Mouse (Mus musculus): ENCODE measurements around the gene Camk1g.

Camk1g gene

DNA sequence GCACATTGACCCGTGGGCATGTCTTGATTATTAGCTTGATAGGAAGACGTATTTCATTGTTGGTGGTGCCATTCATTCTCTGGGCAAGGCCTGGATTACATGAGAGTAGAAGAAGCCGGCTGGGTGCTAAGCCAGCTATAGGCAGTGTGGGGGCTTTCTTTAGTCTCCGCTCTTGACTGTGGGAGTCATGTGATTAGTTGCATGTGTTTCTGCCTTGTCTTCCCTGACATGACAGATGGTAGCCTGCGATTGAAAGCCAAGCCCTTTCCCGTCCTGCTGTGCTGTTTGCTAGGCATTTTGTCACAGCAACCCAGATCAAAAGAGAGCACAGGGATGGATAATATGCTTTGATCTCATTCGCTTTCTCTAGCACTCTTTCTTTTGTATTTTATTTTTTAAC, 64.7 kb downstream of the Camk1g start:
- DNase-seq (ENCODE audit: inconsistent ontology term) = no peak

DNA sequence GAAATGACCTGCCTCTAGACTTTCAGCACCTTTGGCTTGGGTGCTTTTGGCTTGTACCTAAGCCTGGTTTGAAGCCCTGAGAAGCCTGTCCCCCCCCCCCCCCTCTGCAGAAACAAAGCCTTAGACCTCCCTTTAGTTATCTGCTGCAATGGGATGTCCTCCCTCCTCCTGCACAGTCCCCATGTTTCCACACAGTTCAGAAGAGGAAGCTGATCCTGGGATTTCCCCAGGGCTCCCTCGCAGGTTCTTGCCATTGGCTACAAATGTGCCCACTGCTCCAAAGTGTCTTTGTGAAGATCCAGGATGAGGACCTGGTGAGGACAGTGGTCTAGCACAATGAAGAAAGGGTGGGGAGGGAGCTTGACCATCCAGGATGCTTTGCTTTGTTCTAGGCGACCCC, 67.0 kb downstream of the Camk1g start:
- DNase-seq (ENCODE audit: inconsistent ontology term) = no peak

DNA sequence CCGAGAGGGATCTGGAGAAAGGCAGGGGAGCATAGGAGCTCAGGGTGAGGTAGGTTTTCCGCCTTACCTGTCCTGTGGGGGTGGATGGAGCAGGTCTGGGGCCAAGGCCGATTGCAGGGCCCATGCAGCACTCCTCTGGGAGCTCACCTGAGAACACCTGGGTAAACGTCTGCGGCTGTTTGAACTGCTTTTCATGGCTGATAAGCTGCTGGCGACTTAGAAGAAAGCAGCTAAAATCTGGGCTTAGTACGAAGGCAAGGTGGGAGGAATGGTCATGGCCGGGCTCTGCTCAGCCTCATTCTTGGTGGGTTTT, 68.0 kb downstream of the Camk1g start:
- DNase-seq (ENCODE audit: inconsistent ontology term) = no peak

DNA sequence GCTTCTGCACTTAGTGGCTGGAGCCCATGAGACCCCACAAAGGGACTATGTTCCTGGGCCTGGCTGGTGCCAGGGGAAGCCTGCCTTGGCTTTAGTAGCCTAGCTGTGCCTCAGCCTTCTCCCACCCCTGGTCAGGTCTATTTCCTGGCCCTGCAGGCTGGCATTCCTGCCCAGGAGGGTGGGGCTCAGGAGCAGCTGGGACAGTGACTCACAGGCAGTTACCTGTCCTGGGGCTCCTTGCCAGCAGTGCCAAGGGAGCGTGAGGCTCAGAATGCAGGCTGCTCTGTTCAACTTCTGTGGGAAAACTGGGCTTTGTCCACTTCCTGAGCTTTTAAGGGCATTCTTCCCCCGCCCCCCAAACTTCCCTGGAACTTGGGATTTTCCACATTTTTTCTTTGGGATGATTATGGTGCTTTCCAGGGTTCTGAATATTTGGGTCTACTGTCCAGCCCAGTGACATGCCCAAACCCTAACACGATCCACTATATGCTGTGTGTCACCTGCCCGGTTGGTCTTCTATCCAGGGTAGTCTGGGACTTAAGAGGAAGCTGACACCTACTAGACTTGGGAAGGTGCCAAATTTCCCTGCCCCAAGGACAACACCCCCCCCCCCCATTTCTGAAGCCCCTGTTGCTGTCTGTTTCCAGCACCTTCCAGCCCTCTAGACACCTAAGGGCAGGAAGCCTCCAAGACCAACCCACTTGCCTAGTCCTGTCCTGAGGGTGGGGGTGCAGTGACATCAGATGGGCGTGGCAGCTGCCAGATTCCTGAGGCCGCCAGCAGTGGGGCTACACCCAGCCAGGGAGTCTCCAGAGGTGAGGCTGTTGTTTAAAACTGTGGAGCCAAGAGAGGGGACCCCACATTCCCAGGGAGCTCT, 68.6 kb downstream of the Camk1g start:
- no peak for DNase-seq (ENCODE audit: inconsistent ontology term)

DNA sequence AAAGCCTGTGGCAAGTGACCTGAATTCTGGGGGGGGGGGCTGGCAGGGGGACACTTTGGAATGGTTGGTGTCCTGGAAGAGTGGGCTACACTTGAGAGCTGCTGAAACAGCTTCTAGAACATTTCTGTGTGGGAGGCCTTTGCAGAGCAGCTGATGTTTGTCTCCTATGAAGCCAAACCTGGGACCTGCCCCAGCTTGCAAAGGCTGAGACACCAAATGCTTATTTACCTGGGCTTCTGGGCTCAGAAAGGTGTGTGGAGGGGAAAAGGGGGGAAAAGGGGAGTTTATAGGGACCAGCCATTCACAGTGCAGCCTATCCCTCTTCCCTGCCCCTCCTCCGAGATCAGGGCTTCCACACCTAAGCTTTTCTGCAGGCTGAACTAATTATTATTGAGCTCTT, 70.1 kb downstream of the Camk1g start:
- no peak for DNase-seq (ENCODE audit: inconsistent ontology term)

DNA sequence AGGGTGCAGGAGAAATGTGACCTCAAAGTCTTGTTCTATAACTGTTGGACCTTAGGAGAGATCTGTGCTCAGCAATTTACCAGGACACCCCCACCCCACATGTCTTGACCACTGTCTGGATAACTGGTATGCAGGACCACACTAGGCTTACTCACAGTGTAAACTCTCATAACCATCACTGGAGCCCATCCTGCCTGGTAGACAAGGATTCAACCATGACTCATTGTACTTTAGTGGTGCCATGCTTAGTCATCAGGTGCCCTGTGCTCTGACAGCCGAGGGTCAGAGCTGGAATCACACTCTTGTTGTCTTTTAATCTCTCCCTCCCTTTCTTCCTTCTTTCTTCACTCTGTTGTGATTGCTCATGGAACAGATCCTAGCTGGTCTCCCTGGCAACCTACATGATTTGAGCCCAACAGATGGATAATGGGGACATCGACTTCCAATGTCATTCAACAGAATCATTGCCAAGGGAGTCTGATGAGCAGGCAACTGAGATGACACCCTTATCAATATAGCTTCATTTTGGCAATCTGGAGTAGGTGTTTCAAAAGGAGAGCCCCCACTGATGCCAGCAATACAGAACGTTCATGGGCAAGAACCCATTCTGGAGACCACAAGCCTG, 71.8 kb downstream of the Camk1g start:
- DNase-seq (ENCODE audit: inconsistent ontology term) = peak; percentile 61

Measured in Muller cell, postnatal 12 days (primary cell).